Mouse (Mus musculus) B cell, adult 2 months (primary cell): Measurements from ENCODE around the gene Cfi.

Experiments used
- DNase-seq, 2 experiments: peaks; one replicate each; pipeline ENCODE4 v3.0.0; 2022

Gene Cfi

GRCm38 (mm10) chr3:129835388-129835934 lies at the start of gene Cfi:
Gene Cfi, plus strand, starts transcription at chr3:129835884.
- DNase-seq, result no peak

- DNase-seq, result no peak
These were observed 41.9 kb upstream of the Cfi start for GRCm38 (mm10) chr3:129793801-129794200.

- no peak for DNase-seq
These were observed 38.3 kb upstream of the Cfi start for GRCm38 (mm10) chr3:129797341-129797740.

GRCm38 (mm10) chr3:129798551-129798950 lies 37.1 kb upstream of the Cfi start:
- DNase-seq, result no peak

- no peak for DNase-seq
These were observed 36.7 kb upstream of the Cfi start for GRCm38 (mm10) chr3:129799011-129799410.

GRCm38 (mm10) chr3:129803765-129804164 lies 31.9 kb upstream of the Cfi start, which contains the start of gene Lrit3:
Gene Lrit3, minus strand, starts transcription at chr3:129804030.
- DNase-seq, result no peak

GRCm38 (mm10) chr3:129820847-129821246 lies 14.8 kb upstream of the Cfi start:
- no peak for DNase-seq

GRCm38 (mm10) chr3:129821736-129822135 lies 13.9 kb upstream of the Cfi start:
- no peak for DNase-seq

- no peak for DNase-seq
These were observed 13.4 kb upstream of the Cfi start, which contains the start of gene Rrh for GRCm38 (mm10) chr3:129822206-129822775. Gene Rrh, minus strand, starts transcription at chr3:129822587.

- DNase-seq, result peak; percentile 34 to 36
These were observed 12.4 kb upstream of the Cfi start for GRCm38 (mm10) chr3:129823293-129823692.

- no peak for DNase-seq
These were observed 11.5 kb upstream of the Cfi start for GRCm38 (mm10) chr3:129824146-129824545.

- no peak for DNase-seq
These were observed 10.8 kb upstream of the Cfi start for GRCm38 (mm10) chr3:129824891-129825290.

- DNase-seq, result no peak
These were observed 9.0 kb upstream of the Cfi start for GRCm38 (mm10) chr3:129826691-129827090.

GRCm38 (mm10) chr3:129827691-129828090 lies 8.0 kb upstream of the Cfi start:
- DNase-seq, result no peak

- DNase-seq, result peak; percentile 66 to 69
These were observed 5.1 kb upstream of the Cfi start for GRCm38 (mm10) chr3:129830626-129831025.

GRCm38 (mm10) chr3:129831035-129831568 lies 4.6 kb upstream of the Cfi start, which contains the start of gene Gar1:
Gene Gar1, minus strand, starts transcription at chr3:129831396.
- peak; percentile 95 for DNase-seq

- DNase-seq, result peak; percentile 12
These were observed 490 bp downstream of the Cfi start for GRCm38 (mm10) chr3:129836051-129836697.

- no peak for DNase-seq
These were observed 1.3 kb downstream of the Cfi start for GRCm38 (mm10) chr3:129836965-129837364.

- no peak for DNase-seq
These were observed 2.3 kb downstream of the Cfi start for GRCm38 (mm10) chr3:129838017-129838416.

- DNase-seq, result no peak
These were observed 10.2 kb downstream of the Cfi start for GRCm38 (mm10) chr3:129845868-129846267.

- DNase-seq, result no peak
These were observed 11.2 kb downstream of the Cfi start for GRCm38 (mm10) chr3:129846846-129847245.

- DNase-seq, result no peak
These were observed 26.9 kb downstream of the Cfi start for GRCm38 (mm10) chr3:129862592-129862991.

GRCm38 (mm10) chr3:129863698-129864097 lies 28.0 kb downstream of the Cfi start:
- peak; percentile 75 to 76 for DNase-seq

GRCm38 (mm10) chr3:129877327-129877726 lies 41.6 kb downstream of the Cfi start:
- DNase-seq, result no peak
